ENCODE assay signal across 27 mouse cellular contexts in the genomic region with DNA sequence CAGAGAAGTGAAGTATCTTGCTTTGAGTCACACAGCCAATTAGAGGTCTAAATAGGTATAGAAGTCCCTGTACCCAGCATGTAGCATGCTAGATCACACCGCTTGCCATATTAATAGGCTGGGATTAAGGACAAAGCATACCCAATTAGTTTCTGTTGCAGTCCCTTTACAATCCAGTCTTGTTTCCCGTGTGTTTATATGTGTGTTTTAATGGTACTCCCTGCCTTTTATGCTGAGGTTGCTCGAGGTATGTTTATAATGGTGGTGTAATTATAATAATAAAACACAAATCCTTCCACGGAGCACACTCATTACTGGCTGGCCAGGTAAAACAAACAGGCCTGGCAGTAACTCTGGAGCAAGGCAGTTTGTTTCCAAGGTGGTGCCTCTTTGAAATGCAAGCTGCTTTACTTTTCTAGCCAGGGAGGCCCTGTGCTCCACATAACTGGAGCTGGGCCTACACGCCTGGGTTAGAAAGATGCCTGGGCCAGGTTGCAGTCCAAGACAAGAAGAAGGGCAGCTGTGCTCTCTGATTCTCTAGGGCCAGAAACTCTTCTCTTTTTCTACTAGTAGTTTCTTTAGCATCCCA.
DNase-seq lines count a peak whose midpoint lies in the region; ATAC-seq lines count a peak whose summit lies in the region.
"Had no signal": no experiment of that assay in that cellular context is flagged by ENCODE, and none has a peak within 500 bp of the region (broad histone marks: within the 10 kb centered on the region; RNA-seq: fewer than 3 reads in every experiment).

No protein-coding gene starts in this region.

- no peak overlapping the region for H3K9ac ChIP-seq in embryonic facial prominence, embryonic 14.5 days (ENCODE audit: low read depth, low read length)
- H3K9ac ChIP-seq: embryonic facial prominence, embryonic 12.5 days; hindbrain, embryonic 15.5 days; intestine, embryonic 15.5 days; liver, embryonic 15.5 days; lung, embryonic 14.5 days; stomach, embryonic 15.5 days had no signal

- peak; percentile 37; the same call in 1 of the 2 replicates for ATAC-seq in embryonic facial prominence, embryonic 14.5 days (ENCODE audit: low read depth)
- ATAC-seq: activated CD4-positive, CD25-positive, alpha-beta regulatory T cell, adult 4 months; intestine, embryonic 15.5 days had no signal

- no peaks in the 10 kb centered on the region for H3K9me3 ChIP-seq in embryonic facial prominence, embryonic 14.5 days (ENCODE audit: control insufficient read depth, low read length)
- H3K9me3 ChIP-seq in embryonic facial prominence, embryonic 10.5 days, result no peaks in the 10 kb centered on the region
- H3K9me3 ChIP-seq: embryonic facial prominence, embryonic 12.5 days; hindbrain, embryonic 10.5 days; hindbrain, embryonic 15.5 days; intestine, embryonic 15.5 days; liver, embryonic 15.5 days; stomach, embryonic 15.5 days had no signal

- no peak for DNase-seq in embryonic facial prominence, embryonic 14.5 days (ENCODE audit: low spot score)
- no peak for DNase-seq in embryonic facial prominence, embryonic 10.5 days (ENCODE audit: low spot score)
- DNase-seq in gastrocnemius, adult 18-20 months (ENCODE audit: low spot score), result peak; percentile 8
- DNase-seq in gastrocnemius, postnatal 4 days (ENCODE audit: low spot score in 2 of 2), result no peak
- DNase-seq in hindlimb bud, embryonic 11.5 days (ENCODE audit: extremely low spot score, low read depth, low spot score), result peak; percentile 54
- peak; percentile 22 for DNase-seq in skeletal muscle tissue, adult 2 months (ENCODE audit: low read depth, low spot score)
- DNase-seq in cerebellum, postnatal 4 days (ENCODE audit: low spot score in 2 of 2), result no peak
- DNase-seq: adrenal gland, adult 2 months; adrenal gland, postnatal 36 days; cerebellum, adult 8-10 months; cerebellum, postnatal 25 days; heart, postnatal 14 days; kidney, adult 9 months; kidney, postnatal 14 days; lung, embryonic 14.5 days; lung, postnatal 14 days; midbrain, embryonic 14.5 days; thymus, postnatal 14 days had no signal

- WGBS in embryonic facial prominence, embryonic 14.5 days, result 53% methylated on average over 5 of the region's 5 CpGs
- WGBS in embryonic facial prominence, embryonic 10.5 days, result 62% methylated on average over 5 of the region's 5 CpGs

- H3K36me3 ChIP-seq in embryonic facial prominence, embryonic 14.5 days (ENCODE audit: control insufficient read depth, insufficient read depth, low read length), result no peaks in the 10 kb centered on the region
- no peaks in the 10 kb centered on the region for H3K36me3 ChIP-seq in embryonic facial prominence, embryonic 10.5 days (replicated peaks)
- H3K36me3 ChIP-seq: embryonic facial prominence, embryonic 12.5 days; hindbrain, embryonic 10.5 days; hindbrain, embryonic 15.5 days; intestine, embryonic 15.5 days; liver, embryonic 15.5 days; stomach, embryonic 15.5 days had no signal

- H3K27me3 ChIP-seq in embryonic facial prominence, embryonic 14.5 days (replicated peaks; ENCODE audit: control insufficient read depth, insufficient read depth, low read length), result no peaks in the 10 kb centered on the region
- H3K27me3 ChIP-seq in embryonic facial prominence, embryonic 10.5 days (replicated peaks; ENCODE audit: low read depth, poor library complexity, severe bottlenecking), result peaks cover 44% of the 10 kb centered on the region
- H3K27me3 ChIP-seq: CH12.LX; intestine, embryonic 15.5 days; liver, embryonic 15.5 days; stomach, embryonic 15.5 days had no signal

- no peaks in the 10 kb centered on the region; the same call in 1 of the 2 replicates for H3K4me1 ChIP-seq in embryonic facial prominence, embryonic 14.5 days (ENCODE audit: control insufficient read depth, insufficient read depth, low read length)
- peaks cover 18% of the 10 kb centered on the region for H3K4me1 ChIP-seq in embryonic facial prominence, embryonic 10.5 days
- H3K4me1 ChIP-seq: intestine, embryonic 15.5 days; liver, embryonic 15.5 days; stomach, embryonic 15.5 days had no signal

- no peak overlapping the region for H3K4me2 ChIP-seq in embryonic facial prominence, embryonic 14.5 days (ENCODE audit: low read depth, low read length)
- H3K4me2 ChIP-seq: embryonic facial prominence, embryonic 12.5 days; hindbrain, embryonic 15.5 days; intestine, embryonic 15.5 days; liver, embryonic 15.5 days; lung, embryonic 14.5 days; stomach, embryonic 15.5 days had no signal

- H3K27ac ChIP-seq in embryonic facial prominence, embryonic 14.5 days (replicated peaks; ENCODE audit: low read depth, low read length), result no peak overlapping the region
- H3K27ac ChIP-seq in embryonic facial prominence, embryonic 10.5 days (replicated peaks), result no peak overlapping the region
- H3K27ac ChIP-seq: embryonic facial prominence, embryonic 12.5 days; hindbrain, embryonic 15.5 days; intestine, embryonic 15.5 days; left cerebral cortex, adult 2 months; liver, embryonic 15.5 days; stomach, embryonic 15.5 days had no signal

- H3K4me3 ChIP-seq in embryonic facial prominence, embryonic 14.5 days (ENCODE audit: low read depth, low read length), result no peak overlapping the region
- no peak overlapping the region for H3K4me3 ChIP-seq in embryonic facial prominence, embryonic 10.5 days
- H3K4me3 ChIP-seq: embryonic facial prominence, embryonic 12.5 days; hindbrain, embryonic 10.5 days; hindbrain, embryonic 15.5 days; intestine, embryonic 15.5 days; left cerebral cortex, adult 2 months; liver, embryonic 15.5 days; stomach, embryonic 15.5 days had no signal

Comparison
In these comparisons a context has a peak if more than half of its experiments do, and no peak if none do; other contexts are left out.
1. DNase-seq: peak in gastrocnemius, adult 18-20 months (single experiment), hindlimb bud, embryonic 11.5 days (single experiment) and skeletal muscle tissue, adult 2 months (single experiment); none in embryonic facial prominence, embryonic 14.5 days (single experiment), embryonic facial prominence, embryonic 10.5 days (single experiment), gastrocnemius, postnatal 4 days (0 of 2) and cerebellum, postnatal 4 days (0 of 2).